Mouse (Mus musculus) CH12.LX (cell line): ENCODE data around the gene Rtl9. TPM values are rescaled to one million over a fixed set of nuclear protein-coding genes. Genes with fewer than 3 reads are reported as not detected.
A peak's percentile ranks its signal among the peaks of the same experiment; 100 is the strongest.

Source experiments
- DNase-seq: peaks from one replicate; pipeline ENCODE4 v3.0.0-alpha.2; 2013; ENCODE audit errors: extremely low read depth
- H3K27ac ChIP-seq: 2 replicates; pipeline ENCODE4 v1.5.1; 2012; ENCODE audit warnings: low read depth, mild to moderate bottlenecking, control low read depth, moderate library complexity; ENCODE audit not compliant: insufficient read depth
- H3K27me3 ChIP-seq: replicated peaks from 2 replicates; pipeline ENCODE3; 2012; ENCODE audit warnings: inconsistent platforms
- H3K36me3 ChIP-seq, 2 experiments: replicated peaks in 1 of 2; 2 replicates each; pipeline versions ENCODE3 to v1.6.1; 2012; ENCODE audit warnings: inconsistent platforms in 1 of 2, low read length in 1 of 2, mild to moderate bottlenecking in 1 of 2, mixed read lengths in 1 of 2, moderate library complexity in 1 of 2; ENCODE audit not compliant: control insufficient read depth in 1 of 2, insufficient read depth in 1 of 2
- H3K4me1 ChIP-seq, 2 experiments: 2 replicates each; pipeline ENCODE4 v1.6.1; 2012; ENCODE audit warnings: inconsistent platforms in 1 of 2, moderate library complexity in 1 of 2; ENCODE audit not compliant: insufficient read depth in 2 of 2, control insufficient read depth in 1 of 2
- H3K4me2 ChIP-seq: 2 replicates; pipeline ENCODE4 v1.6.1; 2012; ENCODE audit warnings: low read depth, mild to moderate bottlenecking, control low read depth; ENCODE audit not compliant: poor library complexity, insufficient read depth, severe bottlenecking
- H3K4me3 ChIP-seq, 3 experiments: fragments of 150-350 bp in 1 of 3; sonication (generic) in 1 of 3; replicated peaks in 1 of 3; 2 replicates each; pipeline versions ENCODE3 to v1.5.1; 2011 to 2012; ENCODE audit warnings: low read depth in 2 of 3, low read length in 2 of 3, mild to moderate bottlenecking in 2 of 3, moderate library complexity in 2 of 3, control low read depth in 1 of 3, improper control_type of control experiment in 1 of 3, inconsistent platforms in 1 of 3, mixed read lengths in 1 of 3; ENCODE audit not compliant: poor library complexity in 1 of 3
- H3K79me2 ChIP-seq: replicated peaks from 2 replicates; pipeline ENCODE4 v1.6.1; 2012; ENCODE audit warnings: mild to moderate bottlenecking, moderate library complexity; ENCODE audit not compliant: control insufficient read depth, poor library complexity, insufficient read depth, severe bottlenecking; ENCODE audit errors: extremely low read depth
- H3K9ac ChIP-seq: 2 replicates; pipeline ENCODE4 v1.6.1; 2012; ENCODE audit warnings: low read depth, mild to moderate bottlenecking, control low read depth, moderate library complexity; ENCODE audit not compliant: insufficient read depth
- H3K9me3 ChIP-seq: replicated peaks from 2 replicates; pipeline ENCODE3; 2012; ENCODE audit warnings: low read length, inconsistent platforms, mixed read lengths
- CTCF ChIP-seq, 2 experiments: IDR thresholded peaks in 1 of 2; conservative IDR thresholded peaks in 1 of 2; 2 replicates each; pipeline ENCODE4 v1.5.1; 2011 to 2012; ENCODE audit warnings: low read depth in 2 of 2, low read length in 2 of 2, improper control_type of control experiment in 1 of 2, inconsistent platforms in 1 of 2, mild to moderate bottlenecking in 1 of 2, moderate library complexity in 1 of 2
- ELF1 ChIP-seq: IDR thresholded peaks from 2 replicates; pipeline ENCODE4 v1.6.1; 2014; ENCODE audit warnings: low read depth, mild to moderate bottlenecking, inconsistent platforms, low read length, improper control_type of control experiment
- HCFC1 ChIP-seq: IDR thresholded peaks from 2 replicates; pipeline ENCODE4 v1.6.1; 2012; ENCODE audit warnings: low read depth, mild to moderate bottlenecking, inconsistent platforms, low read length, improper control_type of control experiment
- KAT2A ChIP-seq: IDR thresholded peaks from 2 replicates; pipeline ENCODE4 v1.6.1; 2012; ENCODE audit warnings: low read length, improper control_type of control experiment, inconsistent platforms; ENCODE audit not compliant: insufficient replicate concordance
- MAFK ChIP-seq: IDR thresholded peaks from 2 replicates; pipeline ENCODE4 v1.6.1; 2011; ENCODE audit warnings: low read length, improper control_type of control experiment; ENCODE audit not compliant: insufficient replicate concordance
- MYC ChIP-seq: IDR thresholded peaks from 2 replicates; pipeline ENCODE4 v1.6.1; 2011; ENCODE audit warnings: low read depth, mild to moderate bottlenecking, improper control_type of control experiment, low read length
- POLR2A ChIP-seq: IDR thresholded peaks from 2 replicates; pipeline ENCODE4 v1.6.1; 2011; ENCODE audit warnings: low read depth, mild to moderate bottlenecking, improper control_type of control experiment, low read length
- POLR2AphosphoS2 ChIP-seq: IDR thresholded peaks from 2 replicates; pipeline ENCODE4 v1.6.1; 2011; ENCODE audit warnings: low read depth, low read length, improper control_type of control experiment
- RAD21 ChIP-seq: IDR thresholded peaks from 2 replicates; pipeline ENCODE4 v1.6.1; 2011; ENCODE audit warnings: low read depth, mild to moderate bottlenecking, low read length, improper control_type of control experiment, moderate library complexity
- RCOR1 ChIP-seq: conservative IDR thresholded peaks from 2 replicates; pipeline ENCODE4 v1.6.1; 2012; ENCODE audit warnings: low read depth, mild to moderate bottlenecking, inconsistent platforms, low read length, improper control_type of control experiment
- SMC3 ChIP-seq: IDR thresholded peaks from 2 replicates; pipeline ENCODE4 v1.6.1; 2011; ENCODE audit warnings: low read depth, low read length, improper control_type of control experiment
- UBTF ChIP-seq: IDR thresholded peaks from 2 replicates; pipeline ENCODE4 v1.6.1; 2012; ENCODE audit warnings: low read depth, mild to moderate bottlenecking, inconsistent platforms, low read length, improper control_type of control experiment, moderate library complexity
- USF2 ChIP-seq: conservative IDR thresholded peaks from 2 replicates; pipeline ENCODE4 v1.6.1; 2011; ENCODE audit warnings: low read depth, low read length, improper control_type of control experiment
- ZC3H11A ChIP-seq: IDR thresholded peaks from 2 replicates; pipeline ENCODE4 v1.6.1; 2012; ENCODE audit warnings: low read depth, mild to moderate bottlenecking, inconsistent platforms, low read length, improper control_type of control experiment
- dilution Hi-C: fragments of 300-500 bp; cut with MboI; formaldehyde crosslinking; loops from 2 replicates; pipeline ENCODE4 v1.14.3; 2020; ENCODE audit warnings: low sequenced_read_pairs; ENCODE audit not compliant: extremely low pct_unique_long_range_greater_than_20kb, extremely low pct_ligation_motif_present
- in situ Hi-C: fragments of 300-500 bp; cut with MboI; formaldehyde crosslinking; loops from 3 replicates; pipeline ENCODE4 v1.14.3; 2019; ENCODE audit warnings: low sequenced_read_pairs, low pct_ligation_motif_present, low pct_unique_long_range_greater_than_20kb, mixed read lengths
- polyA plus RNA-seq: library from polyadenylated mRNA; unstranded; fragments of >175 nt; gene quantifications from 2 replicates; pipeline ENCODE4 v1.2.1, GENCODE M21; 2012; ENCODE audit warnings: low read depth; ENCODE audit not compliant: insufficient read length
- total RNA-seq, 2 experiments: library from RNA; depleted of rRNA; stranded (reverse); fragments of 300-350 nt in 1 of 2; fragments of >200 nt in 1 of 2; gene quantifications; 2 replicates each; pipeline ENCODE4 v1.2.3; 2012 to 2014

Gene Rtl9
- total RNA-seq (2012; rRNA removed): 0.13 and 0.17 TPM in 2 replicates
- total RNA-seq (2014; rRNA removed): 0.20 and 0.24 TPM in 2 replicates
- polyA plus RNA-seq: 0.42 and 0.63 TPM in 2 replicates

- no peaks in the 10 kb centered on the region for H3K27me3 ChIP-seq
- DNase-seq: no peak
- no peaks in the 10 kb centered on the region for H3K36me3 ChIP-seq
- no peak within 1 kb of the TSS for H3K9ac ChIP-seq
- in situ Hi-C loops (loop anchor here (10.0 to 25.0 kb wide), 2 partner anchors 188 to 346 kb away; no protein-coding TSS in a partner anchor), dilution Hi-C loops (no loop called here)
- peak; percentile 87 for TF ChIP-seq RAD21
- no peak for TF ChIP-seq USF2
- TF ChIP-seq MYC: no peak
- peak in 1 of 2 experiments; percentile 80; a peak in 2 of 4 replicates for TF ChIP-seq CTCF (conservative IDR thresholded peaks at IDR 0.05 in 1 of 2, IDR thresholded peaks at IDR 0.05 in 1 of 2; ENCODE audit: low read depth in 2 of 2, low read length in 2 of 2)
- TF ChIP-seq UBTF: no peak
- peak; percentile 76 for TF ChIP-seq SMC3
- TF ChIP-seq RCOR1: no peak
- no peak for TF ChIP-seq KAT2A
- TF ChIP-seq ZC3H11A: peak; percentile 44
- no peak for TF ChIP-seq POLR2A
- TF ChIP-seq HCFC1: no peak
- TF ChIP-seq ELF1: no peak
- no peak for TF ChIP-seq MAFK
- H3K4me1 ChIP-seq: no peaks in the 10 kb centered on the region
- no peaks in the 10 kb centered on the region for H3K9me3 ChIP-seq
- no peak within 1 kb of the TSS for H3K4me3 ChIP-seq
- H3K27ac ChIP-seq: no peak within 1 kb of the TSS
- H3K79me2 ChIP-seq: no peaks in the 10 kb centered on the region
- H3K4me2 ChIP-seq: no peak within 1 kb of the TSS
These were observed at the start of gene Rtl9 for GRCm38 (mm10) chrX:143099044-143099754. TSS of gene Rtl9 (plus strand) at chrX:143099594.

- dilution Hi-C loops (no loop called here), in situ Hi-C loops (loop anchor here (5.0 to 25.0 kb wide), 2 partner anchors 229 to 489 kb away; no protein-coding TSS in a partner anchor)
- Histone ChIP-seq H3K4me3 (no peak overlapping the region), H3K36me3 (no peaks in the 10 kb centered on the region), H3K9me3 (no peaks in the 10 kb centered on the region), H3K27ac (no peak overlapping the region), H3K4me2 (no peak overlapping the region), H3K4me1 (no peaks in the 10 kb centered on the region), H3K79me2 (no peaks in the 10 kb centered on the region), H3K27me3 (no peaks in the 10 kb centered on the region), H3K9ac (no peak overlapping the region)
- TF ChIP-seq SMC3 (peak; percentile 80), RAD21 (peak; percentile 84), CTCF (conservative IDR thresholded peaks at IDR 0.05 in 1 of 2, IDR thresholded peaks at IDR 0.05 in 1 of 2; ENCODE audit: low read depth in 2 of 2, low read length in 2 of 2) (peak; percentile 31 to 80; a peak in 2 of 4 replicates), POLR2AphosphoS2 (no peak)
- peak; percentile 55 for DNase-seq
These were observed 47.9 kb upstream of the Rtl9 start for GRCm38 (mm10) chrX:143051478-143051877.
